Mouse (Mus musculus): ENCODE results near the gene Caly.

The Caly gene

DNA sequence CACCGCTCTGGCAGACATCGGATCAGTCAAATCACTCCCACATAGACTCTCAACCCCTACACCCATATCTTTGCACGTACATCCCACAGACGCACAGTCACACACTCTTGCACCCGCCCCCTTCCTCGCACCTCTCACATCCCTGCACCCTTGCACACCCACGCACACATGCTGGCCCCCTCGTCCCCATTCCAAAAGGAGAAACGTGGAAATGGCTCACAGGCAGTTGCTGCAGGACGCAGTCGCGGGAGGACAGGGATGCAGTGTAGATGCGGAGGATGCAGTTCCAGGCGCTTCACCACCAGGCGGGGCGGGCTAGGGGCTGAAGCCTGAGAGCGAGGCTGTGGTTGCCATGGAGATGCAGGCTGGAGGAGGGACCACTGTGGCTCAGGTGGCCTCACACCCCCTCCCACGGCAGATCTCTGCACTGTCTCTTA, at the start of gene Caly:
Caly (minus strand) TSS at position 307 of the 437 bp plus-strand sequence.
- no peak for DNase-seq

GRCm38 (mm10) chr7:140127911-140128310, 45.6 kb upstream of the Caly start:
- DNase-seq: no peak

DNA sequence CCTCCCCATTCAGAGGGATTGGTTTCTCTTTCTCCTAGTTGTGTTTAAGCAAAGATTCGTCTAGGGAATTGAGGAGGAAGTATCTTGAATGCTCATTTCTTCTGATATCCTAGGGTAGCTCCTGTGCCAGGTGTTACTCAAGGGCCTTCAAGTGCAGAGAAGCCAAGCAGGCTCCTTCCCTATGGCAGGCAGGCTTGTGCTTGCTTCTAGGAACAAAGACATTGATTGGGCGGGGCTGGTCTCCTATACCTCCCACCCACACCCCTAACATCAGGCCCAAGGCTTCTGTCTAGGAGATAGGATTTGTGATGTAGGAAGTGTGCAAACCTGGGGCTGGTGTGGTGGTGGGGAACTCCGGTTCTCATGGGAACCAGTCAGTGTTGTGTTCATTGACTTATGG, 44.6 kb upstream of the Caly start:
- DNase-seq: peak in 1 of 2 experiments; percentile 13

DNA sequence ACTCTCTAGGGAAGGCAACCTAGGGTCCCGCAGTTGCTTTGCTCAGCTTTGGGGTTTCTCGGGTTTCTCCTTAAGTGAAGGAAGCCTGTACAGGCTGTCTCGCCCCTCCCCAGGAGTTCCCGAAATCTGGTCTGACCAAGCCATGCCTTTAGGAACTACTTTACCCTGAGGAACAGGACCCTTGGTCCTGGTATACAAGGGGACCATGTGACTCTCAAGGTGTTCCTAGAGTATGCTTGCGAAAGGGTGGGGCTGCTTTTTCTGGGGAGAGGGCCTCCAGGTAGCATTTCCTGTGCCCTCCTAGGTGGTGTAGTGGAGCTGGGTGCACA, 43.6 kb upstream of the Caly start:
- no peak for DNase-seq

- DNase-seq: peak; percentile 96 to 97
Measured at GRCm38 (mm10) chr7:140125278-140126021, 43.1 kb upstream of the Caly start.

DNA sequence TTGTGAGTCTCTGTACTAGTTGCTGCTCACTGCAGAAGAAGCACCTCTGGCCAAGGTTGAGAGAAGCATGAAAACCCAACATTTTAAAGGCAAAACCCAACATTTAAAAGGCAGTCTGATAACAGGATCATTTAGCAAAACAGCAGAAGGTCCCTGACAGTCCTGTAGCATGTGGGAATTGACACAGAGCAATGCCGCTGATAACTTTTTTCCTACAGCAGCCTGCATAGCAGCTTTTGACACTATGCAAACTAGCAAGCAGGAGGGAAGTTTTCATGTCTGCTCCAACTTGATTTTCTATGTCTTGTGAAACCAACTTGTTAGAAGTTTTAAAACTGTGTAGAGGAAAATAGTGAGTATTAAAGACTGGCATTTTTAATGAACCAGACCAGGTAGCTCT, 42.0 kb upstream of the Caly start:
- no peak for DNase-seq

DNA sequence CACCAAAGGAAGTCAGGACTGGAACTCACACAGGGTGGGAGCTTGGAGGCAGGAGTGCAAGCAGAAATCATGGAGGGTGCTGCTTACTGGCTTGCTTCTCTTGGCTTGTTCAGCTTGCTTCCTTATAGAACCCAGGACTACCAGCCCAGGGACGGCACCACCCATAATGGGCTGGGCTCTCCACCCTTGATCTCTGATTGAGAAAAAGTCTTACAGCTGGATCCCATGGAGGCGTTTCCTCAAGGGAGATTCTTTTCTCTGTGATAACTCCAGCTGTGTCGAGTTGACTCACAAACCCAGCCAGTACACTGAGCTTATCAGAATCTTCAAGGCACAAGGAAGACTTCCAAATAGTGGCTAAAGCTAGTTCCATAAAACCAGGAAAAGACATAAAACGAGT, 40.4 kb upstream of the Caly start:
- no peak for DNase-seq

GRCm38 (mm10) chr7:140121338-140121910, 39.1 kb upstream of the Caly start:
- no peak for DNase-seq

DNA sequence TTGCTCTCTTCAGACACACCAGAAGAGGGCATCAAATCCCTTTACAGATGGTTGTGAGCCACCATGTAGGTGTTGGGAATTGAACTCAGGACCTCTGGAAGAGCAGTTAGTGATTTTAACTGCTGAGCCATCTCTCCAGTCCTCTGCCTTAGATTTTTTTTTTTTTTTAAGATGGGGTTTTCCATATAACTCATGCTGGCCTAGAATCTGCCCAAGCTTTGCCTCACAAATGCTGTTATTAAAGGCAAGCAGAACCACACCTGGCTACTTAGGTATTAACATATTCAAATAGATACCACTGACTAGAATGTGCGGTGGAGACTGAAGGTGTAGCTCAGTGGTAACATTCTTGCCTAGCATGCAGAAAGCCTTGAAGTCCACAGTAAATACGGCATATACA, 38.1 kb upstream of the Caly start:
- no peak for DNase-seq

GRCm38 (mm10) chr7:140116329-140117054, 34.1 kb upstream of the Caly start, which contains the start of gene Echs1:
TSS of gene Echs1 (minus strand) at chr7:140116476.
- DNase-seq: peak; percentile 96 to 97

DNA sequence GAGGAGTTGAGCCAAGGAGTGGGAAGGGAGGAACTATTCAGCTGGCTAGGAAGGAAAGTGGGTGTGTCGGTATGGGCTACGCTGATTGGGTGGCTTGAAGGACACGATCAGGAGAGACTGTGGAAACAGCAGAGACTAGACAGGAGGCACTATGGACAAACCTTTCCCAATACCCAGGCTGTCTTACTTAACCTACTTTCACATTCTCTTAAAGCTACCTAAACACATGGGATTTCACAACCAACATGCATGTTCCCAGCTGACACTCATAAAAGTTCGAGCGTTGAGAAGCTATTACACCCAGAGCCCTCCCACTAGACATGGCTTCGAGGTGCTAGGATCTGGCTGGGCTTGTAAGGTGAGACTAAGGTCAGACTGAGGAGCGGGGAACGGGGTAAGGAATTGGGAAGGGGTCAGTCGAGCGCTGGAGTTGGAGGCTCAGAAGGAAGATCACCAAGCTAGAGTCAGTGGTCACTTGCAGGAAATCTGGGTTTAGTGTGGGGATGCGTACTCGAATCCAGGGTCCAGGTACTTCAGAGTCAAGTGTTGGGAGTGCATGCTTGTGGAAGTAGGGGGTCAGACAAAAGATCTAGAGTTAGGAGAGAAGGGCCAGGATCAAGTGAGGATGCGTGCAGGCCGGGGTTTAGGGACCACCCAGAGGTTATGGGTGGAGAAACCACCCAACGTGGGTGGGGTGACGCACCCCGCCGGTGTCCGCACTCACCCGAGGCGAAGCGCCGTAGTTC, 33.4 kb upstream of the Caly start, which contains the start of gene Paox:
Paox (plus strand) TSS at position 217 of the 746 bp plus-strand sequence.
- DNase-seq: peak; percentile 83 to 86

DNA sequence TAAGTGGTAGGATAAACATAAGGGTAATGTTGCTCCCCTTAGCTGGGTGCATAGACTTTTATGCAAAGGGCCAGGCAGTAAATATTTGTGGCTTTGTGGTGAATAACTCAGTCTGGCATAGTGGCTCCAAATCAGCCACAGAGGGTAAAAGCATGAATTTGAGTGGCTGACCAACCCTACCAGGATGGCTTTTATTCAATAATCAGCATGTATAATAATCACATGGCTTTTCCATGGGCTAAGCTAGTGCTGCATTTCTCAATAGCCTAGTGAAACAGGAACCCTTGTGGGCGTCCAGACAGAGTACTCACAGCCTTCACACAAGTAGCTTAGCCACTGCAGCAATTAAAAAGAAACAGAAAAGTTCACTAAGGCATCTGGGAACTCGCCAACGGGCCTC, 29.6 kb upstream of the Caly start:
- DNase-seq: peak; percentile 41 to 61

- DNase-seq: no peak
Measured at GRCm38 (mm10) chr7:140104009-140104408, 21.7 kb upstream of the Caly start.

GRCm38 (mm10) chr7:140101993-140102860, 19.9 kb upstream of the Caly start, which contains the start of gene Fuom:
TSS of gene Fuom (minus strand) at chr7:140102441.
- DNase-seq: peak; percentile 89 to 92

GRCm38 (mm10) chr7:140101498-140101897, 19.1 kb upstream of the Caly start:
- no peak for DNase-seq

DNA sequence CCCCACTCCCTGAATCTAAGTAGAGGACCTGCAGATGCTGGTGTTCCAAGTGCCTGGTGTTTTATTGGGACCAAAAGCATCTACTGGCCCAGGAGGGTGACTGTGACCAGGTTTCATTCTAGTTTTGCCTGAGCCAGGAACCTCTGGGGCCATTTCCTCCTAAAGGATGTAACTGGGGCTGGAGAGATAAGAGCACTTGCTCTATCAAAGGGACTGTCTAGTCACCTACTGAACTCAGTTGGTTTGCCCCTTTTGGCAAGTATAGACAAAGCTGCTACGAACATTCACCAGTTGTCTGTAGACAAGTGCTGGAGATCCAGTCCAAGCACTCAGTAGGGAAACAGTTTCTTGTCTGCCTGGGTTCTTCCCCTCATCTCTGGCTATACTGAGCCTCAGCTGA, 16.1 kb upstream of the Caly start:
- no peak for DNase-seq

DNA sequence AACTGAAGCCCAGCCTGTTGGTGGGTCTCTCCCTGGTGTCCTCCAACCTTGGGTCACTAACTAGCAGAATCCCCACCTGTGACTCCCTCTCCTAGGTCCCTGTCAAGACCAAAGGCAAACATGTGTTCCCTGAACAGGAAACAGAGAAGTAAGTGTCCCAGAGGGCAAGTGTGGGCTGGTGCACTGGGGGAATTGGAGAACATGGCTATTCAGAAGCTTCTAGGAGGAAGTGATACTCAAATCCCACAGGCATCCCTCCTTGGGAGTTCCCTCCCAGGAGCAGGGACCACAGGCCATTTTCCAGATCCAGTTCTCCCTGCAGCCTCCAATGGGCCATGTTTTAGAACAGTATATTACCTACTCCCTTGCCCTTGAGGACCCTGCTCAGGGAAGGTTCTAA, 13.7 kb upstream of the Caly start:
- DNase-seq: no peak

DNA sequence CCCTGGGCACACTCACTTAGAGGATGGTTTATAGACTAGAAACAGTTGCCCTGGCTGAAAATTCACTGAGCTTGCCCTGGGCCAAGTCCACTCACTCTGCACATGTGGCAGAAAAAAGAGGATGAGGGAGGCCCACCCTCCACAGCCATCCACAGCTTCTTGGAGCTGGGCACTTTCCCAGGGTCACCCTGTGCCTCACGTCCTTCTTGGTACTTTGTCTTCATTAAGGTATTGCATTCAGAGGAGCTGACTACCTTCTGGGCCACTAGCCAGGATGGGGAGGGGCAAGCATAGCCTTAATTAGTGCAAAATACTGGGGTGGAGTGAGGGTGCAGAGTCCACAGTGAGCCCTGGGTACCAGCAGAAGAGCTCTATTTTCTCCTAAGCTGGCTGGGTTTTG, 13.2 kb upstream of the Caly start:
- no peak for DNase-seq

- no peak for DNase-seq
Measured at GRCm38 (mm10) chr7:140094954-140095353, 12.6 kb upstream of the Caly start.

- DNase-seq: no peak
Measured at GRCm38 (mm10) chr7:140092924-140093528, 10.7 kb upstream of the Caly start, which contains the start of gene Prap1. TSS of gene Prap1 (plus strand) at chr7:140093395.

DNA sequence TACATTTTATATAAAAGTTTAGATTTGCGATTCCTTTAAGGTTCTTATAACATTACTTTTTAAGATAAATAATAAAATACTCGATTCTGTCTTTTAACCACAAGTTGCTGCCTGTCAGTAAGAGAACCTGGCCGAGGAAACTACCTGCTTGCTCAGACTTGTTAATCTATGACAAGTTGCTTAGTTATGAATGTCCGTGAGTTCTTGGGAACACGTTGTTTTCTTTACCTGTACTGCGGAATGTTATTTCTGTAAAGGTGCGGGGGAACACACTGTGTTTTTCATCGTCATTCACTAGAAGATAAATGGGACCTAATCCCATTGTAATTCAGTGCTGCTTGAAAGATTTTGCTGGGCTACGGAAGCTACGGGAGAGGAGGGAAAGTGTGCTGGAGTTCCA, 8.3 kb upstream of the Caly start:
- DNase-seq: no peak

Measured in lung, adult 18-20 months (tissue).